Mouse (Mus musculus): Measurements from ENCODE around the gene Scp2.

DNA sequence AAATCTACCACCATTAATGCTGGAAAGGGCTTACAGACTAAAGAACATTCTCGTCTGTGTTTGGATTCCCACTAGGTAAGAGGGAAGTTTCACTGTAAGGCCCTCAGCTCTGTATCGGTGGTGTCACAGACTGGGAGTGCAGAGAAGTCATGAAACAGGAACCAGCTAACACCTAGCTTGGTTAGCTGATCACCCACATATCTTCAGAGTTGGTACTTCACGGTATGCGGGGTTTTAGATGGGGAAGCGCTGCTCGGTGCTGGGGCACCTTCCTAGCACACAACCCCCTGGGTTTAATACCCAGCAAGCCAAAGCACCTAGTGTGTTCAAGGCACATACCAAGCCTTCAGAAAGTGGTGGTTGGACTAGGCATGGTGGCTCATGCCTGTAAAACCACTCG is 77.5 kb downstream of the Scp2 start:
- no peak for TF ChIP-seq POLR2A (IDR thresholded peaks at IDR 0.05; ENCODE audit: extremely low read depth, insufficient read depth, low read length)
- no peak for TF ChIP-seq CTCF (IDR thresholded peaks at IDR 0.05; ENCODE audit: extremely low read depth, insufficient read depth, low read length)

Data from cortical plate, adult 2 months (tissue).